Mouse (Mus musculus) left cerebral cortex, postnatal 10 days (tissue): ENCODE data around the gene Mrpl20. TPM values are rescaled to one million over a fixed set of nuclear protein-coding genes. Genes with fewer than 3 reads are reported as not detected.

ENCODE experiments used
- DNase-seq, 2 experiments: peaks; one replicate each; pipeline ENCODE4 v3.0.0; 2021 to 2022; ENCODE audit warnings: low spot score in 2 of 2, mixed read lengths in 1 of 2; ENCODE audit errors: extremely low spot score in 1 of 2
- intact Hi-C: fragments of 180-260 bp; cut with DNase I; formaldehyde crosslinking; loops from one replicate; pipeline ENCODE4 v1.15.1; 2025
- total RNA-seq, 2 experiments: library from RNA; stranded (reverse); gene quantifications; 2 replicates each; pipeline ENCODE4 v1.2.3; 2021

The Mrpl20 gene
- total RNA-seq, result 100 to 1,000 TPM; 103 to 111 TPM

DNA sequence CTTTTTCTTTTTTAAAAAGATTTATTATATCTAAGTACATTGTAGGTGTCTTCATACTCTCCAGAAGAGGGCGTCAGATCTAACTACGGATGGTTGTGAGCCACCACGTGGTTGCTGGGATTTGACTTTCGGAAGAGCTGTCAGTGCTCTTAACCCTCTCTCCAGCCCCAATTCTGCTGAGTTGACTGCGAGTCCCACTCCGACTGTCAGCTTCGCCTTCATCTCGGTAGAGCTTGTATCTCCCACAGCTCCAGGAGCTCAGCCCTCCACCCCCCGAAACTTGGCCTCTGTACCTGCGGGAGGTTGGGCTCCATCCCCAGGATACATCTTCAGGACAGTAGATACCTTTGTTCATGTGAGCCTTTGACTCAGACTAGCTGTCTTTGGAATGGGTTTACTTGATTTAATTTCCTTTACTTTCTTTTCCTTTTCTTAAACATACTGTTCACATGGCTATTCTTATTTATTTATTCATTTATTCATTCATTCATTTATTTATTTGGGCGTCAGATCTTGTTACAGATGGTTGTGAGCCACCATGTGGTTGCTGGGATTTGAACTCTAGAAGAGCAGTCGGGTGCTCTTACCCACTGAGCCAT lies at the start of gene Mrpl20:
Gene Mrpl20, plus strand, starts transcription at position 138 of the 599 bp plus-strand sequence.
- DNase-seq, result no peak
- intact Hi-C loops, result no loop called here

DNA sequence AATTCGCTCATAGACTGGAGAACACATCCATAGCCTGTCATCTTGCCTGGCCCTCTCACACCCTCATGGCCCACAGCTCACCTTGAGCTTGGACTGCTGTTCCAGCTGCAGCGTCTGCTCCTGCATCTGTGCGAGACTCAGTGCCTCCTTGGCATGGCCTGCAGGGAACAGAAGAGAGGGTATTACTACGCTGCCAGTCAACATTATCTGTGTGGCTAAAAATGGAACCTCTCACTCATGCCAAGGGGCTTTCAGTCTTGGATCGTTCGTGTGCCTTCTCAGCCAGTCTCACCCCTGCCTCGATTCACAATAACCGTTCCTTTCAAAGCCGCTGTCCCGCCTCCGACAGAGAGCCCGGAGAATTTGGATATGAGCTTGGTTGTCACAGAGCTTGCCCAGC lies 45.7 kb upstream of the Mrpl20 start:
- DNase-seq, result no peak
- intact Hi-C loops, result no loop called here

DNA sequence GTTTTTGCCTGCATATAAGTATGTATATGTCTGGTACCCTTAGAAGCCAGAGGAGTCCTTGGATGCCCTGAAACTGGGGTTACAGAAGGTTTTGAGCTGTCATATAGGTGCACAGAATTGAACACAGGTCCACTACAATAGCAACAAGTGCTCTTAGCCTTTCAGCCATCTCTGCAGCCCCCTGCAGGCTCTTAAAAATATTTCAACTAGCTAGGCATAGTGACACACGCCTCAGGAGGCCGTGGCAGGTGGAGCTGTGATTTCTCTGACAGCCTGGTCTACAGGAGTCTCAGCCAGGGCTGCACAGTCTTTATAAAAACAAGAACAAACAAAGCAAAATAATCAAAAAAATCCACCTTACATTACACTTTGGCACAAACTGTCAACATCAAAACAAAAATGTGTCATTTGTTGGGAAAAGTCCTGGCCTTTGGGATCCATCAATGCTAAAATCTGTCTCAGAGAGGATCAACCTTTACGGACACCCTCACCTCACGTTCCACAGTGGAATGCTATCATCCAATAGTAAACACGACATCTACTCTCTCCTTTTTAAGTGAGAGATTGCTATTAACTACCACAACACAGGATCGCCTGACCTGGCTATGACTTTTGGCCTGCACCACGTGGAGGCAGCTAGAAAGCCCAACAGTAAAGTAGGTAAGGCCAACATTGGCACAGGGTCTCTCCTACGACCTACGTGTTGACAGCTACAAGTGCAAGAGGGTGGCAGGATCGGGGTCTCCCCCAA lies 42.6 kb upstream of the Mrpl20 start:
- no peak for DNase-seq
- intact Hi-C loops, result no loop called here

DNA sequence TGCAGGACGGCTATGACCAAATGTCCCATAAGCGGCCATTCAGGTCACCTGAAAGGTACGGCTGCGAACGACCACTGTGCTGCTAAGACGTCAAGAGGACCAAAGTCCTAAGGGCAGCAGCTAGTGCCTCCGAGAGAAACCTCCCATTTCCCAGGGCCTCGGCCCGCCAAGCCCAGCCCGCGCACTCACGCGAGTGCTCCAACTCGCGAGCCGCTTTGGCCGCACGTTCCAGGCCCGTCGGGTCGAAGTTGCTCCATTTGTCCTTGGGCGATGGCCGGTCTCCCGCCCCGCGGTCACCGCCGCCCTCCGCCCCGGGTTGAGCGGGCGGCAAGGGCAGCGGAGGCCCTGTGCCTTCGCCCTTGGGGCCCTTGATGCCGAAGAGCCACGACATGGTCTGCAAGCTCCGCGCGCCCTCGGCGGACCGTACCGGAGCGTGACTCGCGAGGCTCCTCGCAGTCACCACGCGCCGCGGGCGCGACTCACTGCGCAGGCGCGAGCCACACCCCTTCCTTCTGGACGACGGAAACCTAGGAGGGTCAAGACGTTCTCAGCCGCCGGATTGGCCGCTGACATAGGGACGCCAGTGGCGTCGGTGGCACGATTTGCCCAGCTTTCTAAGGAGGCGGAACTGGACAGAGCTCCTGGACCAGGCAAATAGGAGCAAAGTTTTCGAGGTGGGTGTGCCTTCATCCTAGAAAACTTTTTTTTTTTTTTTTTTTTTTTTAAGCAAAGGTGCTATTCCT lies 41.9 kb upstream of the Mrpl20 start, which contains the start of gene Atad3a:
Gene Atad3a, minus strand, starts transcription at position 481 of the 743 bp plus-strand sequence.
- DNase-seq, result peak; percentile 96 to 98
- intact Hi-C loops, result no loop called here

DNA sequence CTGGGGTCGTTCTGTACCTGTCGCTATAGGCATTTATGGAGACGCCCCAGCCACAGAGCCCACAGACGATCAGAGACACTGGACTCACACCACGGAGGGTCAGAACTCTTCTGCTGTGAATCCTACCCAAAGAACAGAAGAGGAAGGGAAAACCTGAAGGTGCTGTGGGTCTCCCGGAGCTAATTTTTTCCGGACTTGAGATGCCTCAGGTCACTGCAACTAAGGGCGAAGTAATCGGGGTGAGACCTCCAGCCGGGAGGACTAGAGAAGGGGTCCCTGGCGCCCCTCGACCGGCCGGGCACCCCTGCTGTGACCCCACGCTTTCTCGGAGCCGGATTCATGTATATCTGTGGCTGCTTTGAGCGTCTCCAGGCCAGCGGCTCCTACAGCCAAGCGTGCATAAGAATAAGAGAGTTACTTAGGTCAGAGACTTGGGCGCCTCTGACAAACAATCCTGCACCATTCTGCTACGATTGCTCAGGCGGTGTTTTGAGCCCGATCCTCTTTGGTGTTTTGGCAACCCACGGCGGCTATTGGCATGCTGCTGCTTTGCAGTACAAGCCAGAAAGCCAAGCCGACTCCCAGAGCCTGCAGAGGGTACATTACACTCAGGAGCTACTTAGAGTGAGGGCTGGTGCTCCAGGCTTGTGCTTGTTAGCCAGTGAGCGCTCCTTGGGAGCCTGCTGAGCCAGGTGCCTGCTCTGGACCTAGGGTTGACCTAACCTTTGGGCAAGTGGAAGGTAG lies 41.1 kb upstream of the Mrpl20 start:
- no peak for DNase-seq
- intact Hi-C loops, result no loop called here

DNA sequence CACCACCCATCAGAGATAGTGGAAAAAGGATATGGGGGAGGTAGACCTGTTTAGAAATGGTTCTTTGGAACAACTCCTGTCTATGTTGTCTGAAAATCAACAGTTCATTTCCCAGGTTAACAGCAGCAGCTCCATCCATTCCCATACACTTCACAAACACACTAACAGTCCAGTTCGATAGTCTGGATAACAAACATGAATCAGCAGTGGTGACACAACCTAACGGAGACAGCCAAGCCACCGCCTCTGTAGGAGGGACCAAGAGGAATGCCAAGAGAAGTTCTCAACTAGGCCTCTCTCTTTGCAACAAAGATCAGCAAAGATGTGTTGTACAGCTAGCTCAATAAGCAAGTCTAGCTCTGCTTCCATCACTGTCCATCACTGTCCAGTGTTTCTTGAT lies 40.3 kb upstream of the Mrpl20 start:
- intact Hi-C loops, result no loop called here
- DNase-seq, result no peak

DNA sequence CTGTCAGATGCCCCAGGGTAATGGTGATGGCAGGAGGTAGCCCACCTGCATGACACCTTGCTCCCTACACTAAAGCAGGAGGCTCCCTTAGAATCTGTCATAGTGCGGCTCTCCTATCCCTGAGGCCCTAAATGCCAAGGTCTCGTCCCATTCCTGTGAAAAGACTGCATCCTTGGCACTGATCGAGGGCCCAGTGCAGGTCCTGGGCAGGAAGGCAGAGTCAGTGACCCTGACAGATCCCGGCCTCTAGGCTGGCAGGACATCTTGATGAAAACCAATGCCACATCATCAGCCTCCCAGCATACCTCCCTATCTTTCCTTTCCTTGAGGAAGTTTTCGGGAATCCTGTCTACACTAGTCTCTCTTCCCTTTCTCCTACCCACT lies 33.2 kb upstream of the Mrpl20 start:
- DNase-seq, result no peak
- intact Hi-C loops, result no loop called here

DNA sequence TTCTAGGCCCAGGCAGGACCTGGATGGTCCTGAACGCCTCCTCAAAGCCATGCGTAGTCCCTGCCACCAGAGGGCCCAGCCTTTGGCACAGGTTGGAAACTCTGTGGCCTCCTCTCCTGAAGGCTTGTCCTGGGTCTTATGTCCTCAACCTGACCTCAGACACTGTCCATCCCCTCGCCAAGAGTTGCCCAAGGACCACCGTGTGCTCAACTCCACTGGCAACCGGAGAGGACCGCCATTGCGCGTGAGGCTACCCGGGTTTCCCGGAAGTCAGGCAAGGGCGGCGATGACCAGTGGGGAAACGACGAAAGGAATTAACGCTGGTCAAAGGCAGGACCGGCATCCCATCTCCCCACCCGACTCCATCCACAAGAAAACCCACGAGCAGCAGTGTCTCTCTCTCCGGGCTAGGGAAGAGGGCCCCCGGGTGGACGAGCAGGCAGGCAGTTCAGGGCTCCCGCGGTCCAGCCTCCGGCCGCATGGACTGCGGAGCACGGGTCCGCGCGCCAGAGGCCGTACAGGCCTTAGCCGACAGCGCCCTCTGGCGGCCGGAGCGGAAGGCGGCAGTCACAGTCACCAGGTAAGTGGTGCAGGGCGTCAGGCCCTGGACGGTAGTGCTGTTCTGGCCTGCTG lies 32.7 kb upstream of the Mrpl20 start:
- intact Hi-C loops, result no loop called here

DNA sequence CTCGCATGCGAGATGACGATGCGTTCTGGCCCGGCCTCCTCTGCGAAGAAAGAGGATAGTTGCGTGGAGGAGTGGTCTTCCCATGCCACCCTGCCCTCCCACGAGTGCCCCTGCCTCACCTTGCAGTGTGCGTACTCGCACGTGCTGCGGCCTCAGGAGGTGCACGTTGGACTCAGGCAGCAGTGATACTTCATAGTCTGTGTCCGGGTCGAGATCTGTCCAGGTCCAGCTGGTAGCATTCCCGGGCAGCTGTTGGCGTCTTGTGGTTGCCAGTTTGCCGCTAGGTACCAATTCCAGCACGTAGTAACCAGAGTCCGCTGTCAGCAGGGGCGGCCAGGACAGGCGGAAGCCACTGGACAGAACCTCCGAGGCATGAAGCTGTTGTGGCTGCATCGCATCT lies 32.1 kb upstream of the Mrpl20 start:
- intact Hi-C loops, result no loop called here
- DNase-seq, result no peak

More for the DNA sequence above, 32.7 kb upstream of the Mrpl20 start:
- peak; percentile 84 to 92 for DNase-seq

DNA sequence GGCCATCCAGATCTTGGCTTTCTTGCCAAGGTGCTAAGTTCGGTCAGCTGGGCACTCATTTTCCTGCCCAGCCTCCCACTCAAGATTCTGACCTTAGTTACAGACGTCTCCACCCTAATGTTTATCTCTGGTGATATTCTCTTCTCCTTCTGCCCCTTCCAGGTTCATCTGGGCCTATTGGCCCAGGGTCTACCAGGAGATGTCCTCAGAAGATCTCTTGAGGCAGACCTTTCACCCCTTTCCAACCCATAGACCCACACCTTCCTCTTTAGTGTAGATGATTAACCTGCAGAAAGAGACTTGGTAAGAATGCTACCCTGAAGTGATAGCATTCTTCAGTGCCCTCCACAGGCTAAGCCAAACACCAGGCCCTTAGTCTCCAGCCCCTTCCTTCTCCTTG lies 31.0 kb upstream of the Mrpl20 start:
- intact Hi-C loops, result no loop called here
- no peak for DNase-seq

DNA sequence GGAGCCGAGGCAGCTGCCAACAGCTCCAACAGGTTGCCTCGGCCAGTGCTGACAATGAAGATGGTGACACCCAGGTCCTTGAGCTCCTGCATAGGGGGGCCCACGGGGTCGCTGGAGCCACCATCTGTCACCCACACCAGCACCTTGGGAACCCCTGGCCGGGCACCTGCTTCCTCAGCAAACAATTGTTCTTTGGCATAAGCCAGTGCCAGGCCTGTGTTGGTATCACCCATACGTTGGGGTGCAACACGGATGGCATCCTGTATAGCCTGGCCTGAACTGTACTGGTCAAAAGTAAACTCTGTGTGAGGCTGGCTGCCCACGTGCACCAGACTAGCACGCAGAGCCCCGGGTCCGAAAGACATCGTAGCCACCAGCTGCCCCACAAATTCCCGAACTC lies 29.9 kb upstream of the Mrpl20 start:
- DNase-seq, result no peak
- intact Hi-C loops, result no loop called here

DNA sequence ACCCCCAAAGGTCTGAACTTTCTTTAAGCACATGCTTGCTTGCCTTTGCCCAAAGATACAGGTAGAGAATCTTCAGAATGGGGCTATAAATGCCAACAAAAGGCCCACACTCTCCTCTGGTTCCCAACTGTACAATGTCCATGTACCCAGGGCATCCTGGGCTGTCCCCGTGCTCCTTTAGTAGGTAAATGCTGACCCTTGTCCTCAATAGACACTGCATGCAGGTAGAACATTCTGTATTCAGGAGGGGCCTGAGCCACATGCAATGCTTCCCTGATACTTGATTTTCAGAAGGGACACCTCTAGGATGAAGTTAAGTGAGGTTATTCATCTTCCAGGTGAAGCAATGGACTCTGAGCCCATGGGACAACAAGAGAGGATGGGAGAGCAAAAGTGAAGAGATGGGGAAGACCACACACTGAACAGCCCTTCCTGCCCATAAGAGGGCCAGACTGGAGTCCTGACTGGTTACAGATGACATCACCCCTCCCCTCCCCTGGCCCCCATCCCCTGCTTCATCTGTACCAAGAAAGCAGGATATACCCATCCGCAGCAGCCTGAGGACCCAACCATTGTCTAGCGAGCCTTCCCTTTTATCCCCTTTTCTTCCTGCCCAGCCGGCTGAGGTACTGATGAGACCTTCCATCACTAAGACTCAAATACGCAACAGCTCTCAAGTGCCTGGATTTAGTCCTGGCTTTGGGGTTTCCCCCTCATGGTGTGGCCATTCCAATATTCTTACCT lies 29.2 kb upstream of the Mrpl20 start:
- intact Hi-C loops, result no loop called here
- no peak for DNase-seq

DNA sequence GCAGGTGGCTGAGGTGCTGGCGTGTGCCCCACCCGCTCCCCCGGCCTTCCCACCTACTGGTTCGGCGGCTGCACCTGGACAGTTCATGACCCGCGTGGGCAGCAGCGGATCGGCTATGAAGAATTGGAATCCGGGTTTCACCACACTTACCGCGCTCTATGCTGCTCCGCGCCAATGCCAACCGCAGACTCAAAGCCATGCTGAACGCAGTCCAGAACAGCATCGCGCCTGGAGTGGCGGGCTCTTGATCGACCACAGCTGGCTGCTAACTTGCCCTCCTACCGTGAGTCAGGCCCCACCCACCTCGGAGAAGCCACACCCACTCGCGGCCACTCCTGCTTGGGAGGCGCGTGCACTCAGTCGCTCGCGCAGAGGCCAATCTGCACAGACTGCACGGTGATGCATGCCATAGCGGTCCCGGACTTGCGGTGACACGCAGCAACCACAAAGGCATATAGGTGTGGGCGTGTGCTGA lies 28.4 kb upstream of the Mrpl20 start, which contains the start of gene Vwa1:
Gene Vwa1, minus strand, starts transcription at position 419 of the 475 bp plus-strand sequence.
- intact Hi-C loops, result no loop called here
- DNase-seq, result peak; percentile 72 to 95

DNA sequence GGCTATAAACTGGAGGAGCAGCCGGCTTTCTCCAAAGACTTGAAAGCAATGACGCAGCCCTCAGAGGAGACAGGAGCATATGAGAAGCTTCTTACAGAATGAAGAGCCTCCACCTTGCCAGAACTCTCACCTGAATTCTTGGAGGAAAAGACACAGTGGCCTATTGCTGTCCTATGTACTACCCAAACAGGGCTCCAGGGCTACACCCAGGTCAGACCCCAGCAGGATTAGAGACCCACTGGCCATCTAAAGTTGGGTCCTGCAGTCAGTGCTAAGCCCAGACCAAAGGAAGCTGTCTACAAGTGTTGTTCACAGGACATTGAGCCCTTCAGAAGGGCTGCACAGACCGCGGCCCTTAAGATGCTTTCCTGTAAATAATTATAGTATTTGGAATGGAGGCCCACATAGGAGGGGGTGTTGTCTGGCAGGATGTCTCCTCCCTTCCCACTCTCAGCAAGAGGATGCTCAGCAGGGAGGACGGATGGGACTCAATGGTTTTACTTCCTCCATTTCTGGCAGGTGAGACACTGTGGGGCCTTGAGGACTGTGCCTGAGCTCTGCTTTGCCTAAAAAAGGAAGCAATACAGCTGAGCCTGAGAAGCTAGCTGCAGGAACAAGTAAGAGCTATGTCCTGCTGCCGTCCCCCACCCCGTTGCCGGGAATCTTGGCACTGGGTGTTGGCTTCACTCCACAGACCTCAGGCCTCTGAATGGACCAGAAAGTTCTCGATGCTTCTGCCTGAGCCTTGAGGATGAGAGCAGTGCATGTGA lies 27.5 kb upstream of the Mrpl20 start:
- peak in 1 of 2 experiments; percentile 90 for DNase-seq
- intact Hi-C loops, result no loop called here

DNA sequence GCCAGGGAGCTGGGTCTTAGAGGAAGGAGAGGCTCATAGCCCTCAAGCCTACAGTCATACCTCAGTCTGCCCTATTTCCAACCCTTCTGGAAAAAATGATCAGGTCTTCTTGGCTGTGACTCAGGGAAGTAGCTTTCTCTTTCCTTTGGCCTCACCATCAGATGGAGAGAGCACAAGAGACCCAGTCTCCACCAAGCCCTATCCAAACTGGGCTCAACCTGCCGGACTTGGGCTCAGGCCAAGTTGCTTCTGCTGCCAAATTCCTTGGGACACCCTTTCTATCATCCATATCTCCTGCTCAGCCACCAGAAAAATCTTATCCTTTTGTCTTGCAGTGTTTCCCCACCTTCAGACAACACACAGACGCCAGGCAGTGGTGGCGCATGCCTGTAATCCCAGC lies 26.8 kb upstream of the Mrpl20 start:
- peak in 1 of 2 experiments; percentile 62 for DNase-seq
- intact Hi-C loops, result no loop called here

DNA sequence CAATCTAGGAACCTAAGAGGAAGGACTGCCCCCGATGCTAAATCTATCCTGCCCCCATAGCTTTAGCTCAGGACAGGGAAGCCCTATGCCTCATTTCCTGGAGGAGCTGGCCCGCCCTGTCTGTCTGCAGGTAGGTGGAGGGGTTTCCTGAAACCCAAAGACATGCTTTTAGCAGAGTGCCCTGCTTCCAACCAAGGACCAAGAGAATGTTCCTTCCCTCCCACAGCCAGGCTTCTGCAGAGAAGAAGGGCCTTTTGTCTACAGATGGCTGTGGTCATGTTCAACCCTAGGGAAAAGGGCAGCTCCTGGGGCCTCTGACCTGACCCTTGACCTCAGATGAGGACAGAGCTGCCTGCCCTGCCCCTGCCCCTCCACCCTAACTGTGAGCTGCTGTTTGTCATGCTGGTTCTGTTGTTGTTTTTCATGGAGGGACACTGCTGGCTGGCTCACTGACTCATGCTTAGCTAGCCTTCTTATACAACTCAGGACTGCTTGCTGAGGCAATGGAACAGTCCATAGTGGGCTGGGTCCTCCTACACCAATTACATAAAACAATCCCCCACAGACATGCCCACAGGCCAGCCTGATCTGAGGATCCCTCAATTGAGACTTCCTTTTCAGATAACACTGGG lies 25.9 kb upstream of the Mrpl20 start:
- intact Hi-C loops, result no loop called here

DNA sequence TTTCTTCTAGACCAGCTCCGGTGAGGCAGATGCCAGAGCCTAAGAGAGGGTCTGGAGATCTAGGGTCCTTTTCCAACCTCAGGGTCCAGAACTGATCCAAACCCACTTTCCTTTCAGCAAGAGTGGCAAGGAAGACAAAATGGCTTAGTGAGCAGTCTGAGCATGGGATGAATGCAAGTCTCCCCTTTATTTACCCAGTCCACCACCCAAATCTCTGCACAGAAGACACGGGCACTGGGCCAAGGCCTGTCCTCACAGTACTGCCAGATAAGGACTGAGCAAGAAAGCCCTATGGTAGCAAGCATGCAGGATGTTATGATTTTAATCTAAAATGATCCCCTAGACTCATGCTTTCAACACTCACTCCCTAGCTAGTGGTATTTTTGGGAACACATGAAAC lies 24.9 kb upstream of the Mrpl20 start:
- intact Hi-C loops, result no loop called here
- DNase-seq, result no peak

More for the DNA sequence above, 25.9 kb upstream of the Mrpl20 start:
- no peak for DNase-seq
